Mouse (Mus musculus) layer of hippocampus, adult 9-11 months (tissue): ENCODE results near the gene Alox5ap.

ENCODE experiments used
- DNase-seq: peaks from one replicate; pipeline ENCODE4 v3.0.0; 2022

The Alox5ap gene

DNA sequence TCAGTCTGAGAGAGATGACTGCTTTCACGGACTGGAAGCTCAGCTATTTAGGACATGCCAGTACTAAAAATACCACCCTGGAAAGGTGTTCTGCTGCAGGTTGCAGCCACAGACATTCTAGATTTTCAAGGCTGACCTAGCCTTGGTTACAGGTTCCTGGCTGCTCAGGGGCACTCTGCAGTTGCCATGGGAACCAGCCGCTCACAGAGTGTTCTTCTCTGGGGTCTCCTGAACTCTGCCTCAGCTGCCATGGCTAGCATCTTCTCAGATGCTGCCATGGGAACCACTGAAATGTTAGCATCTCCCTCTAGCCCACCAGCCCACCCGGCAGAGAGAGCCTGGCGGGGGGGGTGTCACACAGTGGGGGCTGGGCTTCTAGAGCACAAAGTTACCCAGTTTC, 52.4 kb downstream of the Alox5ap start:
- DNase-seq = no peak

DNA sequence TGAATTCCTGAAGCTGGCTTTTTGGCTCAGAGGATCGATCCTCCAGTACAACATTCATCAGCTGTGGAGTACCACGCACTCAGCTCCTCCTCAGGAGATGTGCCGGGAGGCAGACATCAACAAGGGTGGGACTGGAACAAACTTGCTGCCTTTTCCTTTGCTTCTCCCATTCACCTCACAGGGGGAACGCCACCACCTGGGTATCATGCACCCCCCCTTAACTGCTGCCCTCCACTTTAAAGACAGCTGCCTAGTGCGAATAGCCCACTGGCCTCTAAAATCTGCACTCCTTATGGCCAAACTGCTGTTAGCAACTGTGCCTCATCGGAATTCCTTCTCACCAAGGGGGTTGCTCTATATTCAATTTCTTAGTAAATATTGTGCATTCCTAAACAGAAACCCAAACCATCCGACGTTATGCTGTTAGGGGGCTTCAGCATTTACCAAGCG, 55.3 kb downstream of the Alox5ap start:
- DNase-seq = no peak

DNA sequence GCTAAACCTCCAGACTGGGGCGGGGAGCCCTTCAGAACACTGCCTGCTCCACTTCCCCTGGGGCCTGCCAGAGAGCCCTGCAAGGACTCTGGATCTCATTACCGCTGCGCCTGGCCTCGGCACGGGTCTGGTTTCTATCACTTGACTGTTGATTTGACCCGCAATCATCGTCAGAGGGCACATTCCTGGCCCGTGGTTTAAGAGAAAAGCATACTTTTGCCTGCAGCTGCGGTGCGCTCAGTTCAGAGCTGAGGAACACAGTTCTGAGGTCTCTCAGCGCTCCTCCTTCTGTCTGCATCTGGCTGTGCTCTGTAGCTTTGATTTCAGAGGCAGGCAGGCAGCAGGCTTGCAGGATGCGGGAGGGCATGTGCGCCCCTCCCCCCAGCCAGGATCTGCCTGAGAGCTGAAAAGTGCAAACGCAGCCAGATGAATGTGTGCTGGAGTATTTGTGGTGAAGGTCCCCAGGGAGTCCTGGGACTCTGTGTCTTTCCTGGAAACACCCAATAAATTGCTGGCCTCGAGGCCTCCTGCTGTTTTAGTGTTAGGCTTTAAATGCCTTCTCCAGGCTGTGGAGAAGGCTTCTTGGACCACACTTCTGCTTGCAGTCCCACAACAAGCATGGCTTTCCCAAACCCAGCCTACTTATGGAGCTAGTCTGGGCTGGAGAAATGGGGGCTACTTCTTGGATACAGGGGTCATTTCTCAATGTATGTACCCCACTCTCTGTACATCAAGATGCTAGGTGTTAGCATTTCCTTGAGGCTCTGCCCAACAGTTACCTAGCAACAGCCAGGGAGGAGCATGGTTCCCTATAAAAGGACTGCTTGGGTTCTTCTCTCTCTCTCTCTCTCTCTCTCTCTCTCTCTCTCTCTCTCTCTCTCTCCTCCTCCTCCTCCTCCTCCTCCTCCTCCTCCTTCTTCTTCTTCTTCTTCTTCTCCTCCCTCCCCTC, 56.2 kb downstream of the Alox5ap start:
- DNase-seq = peak; percentile 66

DNA sequence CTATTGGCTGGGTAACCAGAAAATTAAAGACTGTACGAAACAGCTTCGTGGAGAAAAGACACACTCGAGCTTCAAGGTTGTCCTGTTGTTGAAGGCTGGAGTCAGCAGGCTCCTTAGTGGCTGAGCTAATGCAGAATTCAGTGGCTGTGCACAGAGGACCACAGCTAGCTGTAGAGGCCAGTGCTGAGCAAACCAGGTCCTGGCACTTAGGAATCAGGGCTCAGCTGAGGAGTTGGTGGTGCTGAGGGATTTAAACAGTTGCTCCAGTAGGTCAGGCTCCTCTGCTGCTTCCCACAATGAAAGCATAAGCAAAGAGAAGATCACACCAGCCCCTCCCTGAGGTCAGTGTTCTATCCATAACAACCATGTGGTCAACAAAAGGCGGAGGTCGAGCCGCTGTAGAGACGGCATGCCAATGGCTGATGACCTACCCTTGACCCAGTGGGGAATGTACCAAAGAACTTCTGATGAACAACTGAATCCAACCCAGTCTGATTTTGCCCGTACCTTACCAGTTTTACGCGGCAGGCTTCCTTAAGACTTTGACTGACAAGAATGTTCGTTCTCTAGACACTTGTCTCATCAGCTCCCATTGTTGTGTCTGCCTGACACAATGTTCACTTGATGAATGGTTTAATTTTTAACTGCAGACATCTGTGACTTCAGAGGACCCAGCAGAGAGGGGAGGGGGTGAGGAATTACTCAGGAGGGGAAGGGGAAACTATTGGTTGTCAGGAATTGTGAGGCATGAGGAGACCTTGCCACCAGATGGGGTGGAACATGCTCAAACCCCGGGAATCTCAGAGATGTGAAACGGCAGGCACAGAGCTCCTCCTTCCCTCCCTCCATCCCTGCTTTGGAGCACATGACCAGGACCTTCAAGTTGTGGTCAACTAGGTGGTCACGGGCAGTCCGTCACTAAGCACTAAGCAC, 57.6 kb downstream of the Alox5ap start:
- no peak for DNase-seq

DNA sequence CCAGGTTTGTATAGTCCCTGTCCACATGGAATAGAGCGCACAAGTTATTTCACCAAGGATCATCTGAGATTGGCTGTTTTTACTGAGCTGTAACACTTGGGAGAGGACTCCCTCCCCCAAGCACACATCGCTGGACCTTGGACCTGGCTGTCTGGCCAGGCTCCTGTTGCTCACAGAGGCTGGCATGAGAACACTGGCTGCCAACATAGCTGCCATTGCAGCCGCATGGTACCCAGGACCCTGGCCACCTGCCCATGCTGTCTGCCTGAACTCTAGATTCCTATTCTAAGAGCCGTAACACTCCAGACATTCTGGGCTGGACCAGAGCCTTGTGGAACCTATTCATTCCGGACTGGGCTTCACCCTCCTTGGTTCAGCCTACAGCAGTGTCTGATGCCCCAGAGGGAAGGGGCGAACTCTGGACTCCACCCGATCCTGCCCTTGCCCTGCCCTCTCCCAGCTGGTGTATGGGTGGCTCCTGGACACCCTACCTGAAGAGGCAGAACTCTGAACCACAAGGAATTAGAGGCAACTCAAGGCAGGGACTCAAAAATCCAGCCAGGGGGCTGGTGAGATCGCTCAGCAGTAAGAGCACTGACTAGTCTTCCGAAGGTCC, 58.5 kb downstream of the Alox5ap start:
- DNase-seq = no peak

DNA sequence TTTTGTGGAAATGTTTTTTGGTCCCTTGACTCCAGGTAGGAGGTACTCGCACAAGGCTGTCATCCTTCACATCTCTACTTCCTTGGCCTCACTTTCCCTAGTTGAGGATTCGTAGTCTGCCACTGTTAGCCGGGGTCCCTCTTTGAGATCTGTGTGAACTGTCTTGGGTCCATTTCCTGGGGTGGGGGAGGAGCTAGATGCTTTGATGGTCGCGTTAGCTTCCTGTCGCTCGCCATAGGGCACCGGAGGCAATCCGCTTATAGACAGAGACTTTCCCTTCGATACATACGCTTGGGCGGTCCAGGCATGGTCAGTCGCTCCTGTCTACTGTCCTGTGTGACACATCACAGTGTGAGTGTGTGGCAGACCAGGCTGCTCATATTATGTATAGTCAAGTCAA, 60.2 kb downstream of the Alox5ap start:
- no peak for DNase-seq

DNA sequence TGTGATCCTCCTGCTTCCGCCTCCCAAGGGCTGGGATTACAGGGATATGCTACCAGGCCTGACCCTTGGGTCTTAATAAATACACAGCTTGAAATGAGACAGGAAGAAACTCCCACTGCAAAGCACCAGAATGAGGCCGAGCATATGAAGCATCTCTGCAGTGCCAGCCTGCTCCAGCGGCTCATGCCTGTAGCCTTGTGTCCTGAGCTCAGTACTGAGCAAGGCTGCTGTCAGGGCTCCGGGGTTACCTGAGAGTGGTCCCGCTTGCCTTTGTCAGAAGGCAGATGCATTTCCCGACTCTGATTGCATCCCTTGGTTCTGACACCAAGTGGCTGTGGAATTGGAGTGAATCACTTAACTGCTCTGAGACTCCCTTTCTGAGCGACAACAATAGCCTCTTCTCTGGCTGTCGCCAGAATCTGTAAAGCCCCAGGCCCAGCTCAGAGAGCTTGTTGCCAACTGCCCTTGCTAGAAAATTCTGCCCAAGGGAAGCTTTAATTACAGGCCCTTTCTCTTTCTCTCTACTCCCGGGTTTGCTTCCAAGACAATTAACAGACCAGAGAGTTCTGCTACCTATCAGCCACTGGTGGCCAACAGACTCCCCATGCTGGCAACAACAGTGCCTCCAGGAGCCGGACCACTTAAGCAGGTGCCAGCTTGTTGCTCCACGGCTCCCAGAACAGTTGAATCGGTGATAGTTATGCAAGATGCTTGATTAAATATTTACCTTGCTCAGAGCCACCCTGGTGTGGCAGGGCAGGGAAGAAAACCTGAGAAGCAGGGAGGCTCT, 64.7 kb downstream of the Alox5ap start:
- no peak for DNase-seq

DNA sequence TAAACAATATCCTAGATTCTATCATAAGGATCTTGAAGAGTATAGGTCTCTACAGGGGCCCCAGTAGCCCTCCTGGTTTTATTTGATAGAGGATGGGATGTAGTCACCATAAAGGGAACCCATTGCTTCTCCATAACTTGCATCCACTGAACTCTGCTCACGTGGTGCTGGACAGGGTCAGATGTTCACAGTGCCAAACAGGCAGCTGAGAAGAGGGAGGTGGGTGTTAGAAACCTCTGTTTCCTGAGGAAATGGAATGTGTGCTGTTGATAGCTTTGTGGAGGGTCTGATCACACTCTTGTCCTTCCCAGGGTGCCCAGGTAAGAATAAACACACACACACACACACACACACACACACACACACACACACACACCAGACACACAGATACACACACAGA, 66.0 kb downstream of the Alox5ap start:
- DNase-seq = no peak

DNA sequence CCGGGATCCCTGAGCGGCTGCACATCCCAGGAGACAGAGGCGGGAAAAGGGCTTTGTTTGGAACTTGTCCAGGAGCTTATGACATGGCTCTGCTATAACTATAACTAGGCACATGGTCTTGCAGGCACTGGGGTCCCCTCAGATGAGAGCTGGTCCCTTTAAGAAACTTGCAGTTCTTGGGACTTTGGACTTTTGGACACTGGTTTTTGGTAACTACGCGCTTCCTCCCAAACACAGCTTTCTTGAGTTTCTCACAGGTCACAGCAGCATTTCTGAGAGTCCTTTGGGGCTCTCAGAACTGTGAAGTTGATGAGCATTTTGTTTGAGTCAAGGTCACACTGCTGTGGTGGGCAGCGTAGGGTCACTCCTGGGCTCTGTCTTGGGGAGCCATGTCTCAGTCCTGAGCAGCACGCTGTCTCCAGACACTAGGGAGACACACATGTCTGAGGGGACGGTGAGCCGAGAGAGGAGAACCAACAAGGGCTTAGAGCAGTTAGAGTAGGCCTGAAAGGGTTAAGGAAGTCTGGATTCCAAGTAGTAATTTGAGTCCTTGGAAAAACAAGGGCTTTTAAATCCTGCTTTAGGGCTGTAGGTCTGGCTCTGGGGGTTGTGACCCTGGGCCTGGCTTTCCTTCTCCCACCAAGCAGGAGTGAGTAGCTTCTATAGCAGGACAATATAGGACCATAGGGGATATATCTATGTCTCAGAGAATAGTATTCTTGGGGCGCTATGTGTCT, 67.0 kb downstream of the Alox5ap start:
- no peak for DNase-seq

DNA sequence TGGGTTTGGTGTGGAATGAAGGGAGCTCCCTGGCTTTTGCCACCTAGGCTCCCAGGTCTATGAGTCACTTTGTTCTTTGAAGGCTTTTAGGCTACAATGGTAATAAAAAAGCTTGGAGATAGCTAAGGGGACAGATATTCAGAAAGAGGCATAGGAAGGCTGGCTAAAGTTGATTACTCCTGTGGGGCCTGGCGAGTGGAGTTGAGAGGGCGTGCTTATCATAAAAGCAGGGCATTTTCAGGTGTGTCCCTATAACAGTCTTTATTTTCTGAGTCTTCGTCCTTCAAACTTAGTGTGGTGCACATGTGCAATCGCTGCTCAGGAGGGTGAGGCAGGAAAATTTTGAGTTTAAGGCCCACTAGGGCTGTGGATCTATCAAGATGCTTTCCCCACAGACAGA, 68.2 kb downstream of the Alox5ap start:
- no peak for DNase-seq

DNA sequence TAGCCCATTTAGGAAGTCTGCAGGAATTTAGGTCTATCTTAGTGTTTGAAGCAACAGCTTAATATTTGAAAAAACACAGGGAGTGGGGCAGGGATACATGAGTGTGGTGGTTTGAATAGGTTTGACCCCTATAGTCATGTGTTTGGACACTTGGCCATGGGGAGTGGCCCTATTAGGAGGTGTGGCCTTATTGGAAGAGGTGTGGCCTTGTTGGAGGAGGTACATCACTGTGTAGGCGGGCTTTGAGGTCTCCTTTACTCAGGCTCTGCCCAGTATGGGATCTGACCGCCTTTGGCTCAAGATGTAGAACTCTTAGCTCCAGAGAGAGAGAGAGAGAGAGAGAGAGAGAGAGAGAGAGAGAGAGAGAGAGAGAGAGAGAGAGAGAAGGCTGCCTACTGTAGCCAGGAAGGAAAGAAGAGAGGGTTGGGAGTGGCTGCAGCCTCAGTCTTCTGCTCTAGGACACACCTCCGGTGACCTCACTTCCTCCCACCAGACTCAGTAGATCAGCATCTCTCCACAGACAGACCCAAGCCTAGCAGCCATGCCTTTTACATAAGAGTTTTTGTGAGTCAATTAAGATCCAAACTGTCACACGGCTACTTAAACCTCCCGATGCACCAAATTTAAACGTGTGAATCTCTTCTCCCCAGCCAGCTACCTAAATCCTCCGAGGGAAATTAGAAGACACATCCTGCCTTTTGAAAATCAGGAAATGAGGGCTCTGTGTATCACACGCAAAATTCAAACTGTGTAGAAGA, 69.6 kb downstream of the Alox5ap start:
- no peak for DNase-seq

DNA sequence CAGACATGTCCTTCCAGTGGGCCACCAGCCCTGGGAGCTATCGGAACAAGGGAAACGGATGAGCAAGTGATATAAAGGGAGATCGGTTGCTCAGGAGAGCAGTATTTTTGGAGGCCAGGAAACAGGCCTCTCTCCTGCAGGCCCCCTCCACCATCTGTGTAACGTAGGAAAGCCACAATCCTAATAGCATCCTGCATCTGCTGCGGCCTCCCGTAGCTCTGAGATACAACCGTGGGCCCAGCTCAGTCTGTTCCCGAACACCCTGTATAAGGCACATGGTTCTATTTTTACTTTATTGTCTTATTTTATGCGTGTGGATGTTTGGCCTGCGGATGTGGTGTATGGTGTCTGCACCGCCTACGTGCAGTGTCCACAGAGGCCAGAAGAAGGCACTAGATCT, 70.4 kb downstream of the Alox5ap start:
- peak; percentile 67 for DNase-seq

DNA sequence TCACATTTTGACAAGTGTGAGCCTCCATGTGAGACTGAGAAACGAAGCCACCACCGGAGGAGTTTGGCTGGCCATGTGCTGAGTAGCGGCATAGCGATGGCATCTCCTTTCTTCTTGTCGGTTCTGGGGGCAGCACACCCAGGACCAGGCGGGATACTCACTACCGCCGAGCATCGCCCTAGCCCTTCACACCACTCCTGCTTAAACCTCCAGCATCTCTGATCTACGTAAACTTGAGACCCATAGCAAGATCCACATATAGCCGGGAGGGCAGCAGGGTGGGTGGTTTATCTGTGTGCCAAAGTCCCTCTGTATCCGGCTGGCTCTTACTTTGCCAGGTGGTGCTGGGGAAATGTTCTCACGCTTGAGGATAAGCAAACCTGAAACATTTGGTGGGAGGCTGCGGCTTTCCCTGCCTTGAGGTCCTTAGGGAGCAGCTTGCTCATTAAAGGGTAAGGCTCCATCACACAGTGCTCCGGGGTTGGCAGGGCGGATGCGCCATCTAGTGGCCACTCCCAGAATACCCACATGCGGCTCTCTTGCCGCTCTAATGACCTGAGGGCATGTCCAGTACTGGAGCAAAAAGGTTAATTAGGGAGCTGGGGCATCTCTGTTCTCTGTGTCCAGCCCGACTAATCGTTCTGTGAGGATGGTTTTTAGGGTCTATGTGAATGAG, 71.1 kb downstream of the Alox5ap start:
- DNase-seq = peak; percentile 71

DNA sequence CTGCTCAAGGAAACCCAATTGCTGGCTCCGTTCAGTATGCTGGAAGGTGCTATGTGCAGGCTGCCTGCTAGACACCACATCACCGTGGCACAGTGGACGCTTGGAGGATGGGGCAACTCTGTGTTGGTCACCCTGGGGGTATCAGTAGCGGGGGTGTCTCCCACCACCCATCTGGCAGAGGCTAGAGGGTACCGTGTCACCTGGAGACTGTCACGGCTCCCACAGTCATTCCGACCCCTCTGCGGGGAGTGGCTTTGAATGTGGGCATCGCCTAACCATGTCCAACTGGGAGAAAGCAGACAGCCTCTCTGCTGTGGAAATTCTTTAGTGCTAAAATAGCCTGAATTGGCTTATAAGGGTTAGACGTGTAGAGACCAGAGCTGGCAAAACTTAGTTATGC, 72.6 kb downstream of the Alox5ap start:
- DNase-seq = no peak
